In the genomic region with DNA sequence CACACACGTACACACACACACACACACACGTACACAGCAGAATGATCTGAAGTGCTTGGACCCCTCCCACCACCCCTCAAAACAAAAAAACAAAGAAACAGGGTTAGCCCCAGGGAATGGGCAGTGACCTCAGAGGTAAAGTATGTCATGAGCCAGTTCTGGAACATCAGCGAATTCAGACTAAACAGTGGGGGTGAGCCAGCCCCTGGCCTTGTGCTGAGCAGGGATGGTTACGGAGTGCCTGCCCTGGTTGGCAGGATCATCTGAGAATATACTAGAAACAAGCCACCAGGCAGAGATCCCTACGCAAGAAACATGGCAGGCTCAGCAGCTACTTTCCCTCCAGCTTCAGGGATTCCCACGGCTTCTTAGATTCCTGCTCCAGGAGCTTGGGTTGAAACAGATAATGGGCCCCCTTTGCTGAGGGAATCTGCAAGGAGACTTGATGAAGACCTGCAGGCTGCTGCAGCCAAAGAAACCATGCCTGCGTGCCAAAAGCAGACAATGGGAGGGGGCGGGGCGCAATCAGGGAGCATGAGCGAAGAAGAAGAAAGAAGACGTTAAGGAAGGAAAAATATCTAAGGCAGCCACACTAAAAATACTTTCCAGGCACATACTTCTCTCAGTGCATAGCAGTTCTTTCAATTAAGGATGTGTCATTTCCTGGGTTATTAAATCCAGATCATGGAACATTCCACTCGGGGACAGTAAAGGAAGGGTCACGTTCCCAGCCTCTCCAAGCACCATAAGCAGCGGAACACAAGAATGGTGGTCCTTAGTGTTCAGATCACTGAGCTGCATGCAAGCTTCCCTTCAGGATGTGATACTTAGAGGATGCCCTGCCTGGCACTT, we compare ENCODE assay signal across 8 mouse cellular contexts. TPM values are rescaled to one million over a fixed set of nuclear protein-coding genes. Genes with fewer than 3 reads are reported as not detected.
DNase-seq lines count a peak whose midpoint lies in the region; ATAC-seq lines count a peak whose summit lies in the region.

No protein-coding gene starts in this region.

- H3K4me2 ChIP-seq in kidney, embryonic 15.5 days, result no peak overlapping the region
- H3K4me2 ChIP-seq in forebrain, embryonic 14.5 days (ENCODE audit: low read length), result peak overlapping the region; percentile 33; the same call in 1 of the 2 replicates
- no peak overlapping the region for H3K4me2 ChIP-seq in hindbrain, embryonic 11.5 days (replicated peaks; ENCODE audit: low read depth, low read length)
- H3K4me2 ChIP-seq in midbrain, embryonic 11.5 days, result no peak overlapping the region

- no peaks in the 10 kb centered on the region for H3K36me3 ChIP-seq in kidney, embryonic 15.5 days
- no peaks in the 10 kb centered on the region for H3K36me3 ChIP-seq in forebrain, embryonic 14.5 days (ENCODE audit: control insufficient read depth, insufficient read depth, low read length)
- H3K36me3 ChIP-seq in hindbrain, embryonic 11.5 days (ENCODE audit: control insufficient read depth, insufficient read depth, low read length), result no peaks in the 10 kb centered on the region
- H3K36me3 ChIP-seq in midbrain, embryonic 11.5 days (ENCODE audit: control insufficient read depth, insufficient read depth, low read length), result no peaks in the 10 kb centered on the region

- H3K27ac ChIP-seq in kidney, embryonic 15.5 days, result 0 out of 2 replicates have a peak overlapping the region, but pooled peaks have one; percentile 18
- peak overlapping the region; percentile 27; the same call in 1 of the 2 replicates for H3K27ac ChIP-seq in forebrain, embryonic 14.5 days (ENCODE audit: low read depth, low read length)
- H3K27ac ChIP-seq in hindbrain, embryonic 11.5 days (ENCODE audit: low read depth, low read length), result no peak overlapping the region
- H3K27ac ChIP-seq in midbrain, embryonic 11.5 days (ENCODE audit: low read depth, low read length), result no peak overlapping the region

- no peak for ATAC-seq in kidney, embryonic 15.5 days (replicated peaks; ENCODE audit: low FRiP score)
- ATAC-seq in forebrain, embryonic 14.5 days, result peak; percentile 76
- peak; percentile 61; the same call in 1 of the 2 replicates for ATAC-seq in hindbrain, embryonic 11.5 days (ENCODE audit: low FRiP score)
- peak; percentile 62; the same call in 1 of the 2 replicates for ATAC-seq in midbrain, embryonic 11.5 days (ENCODE audit: low FRiP score)

- no peak for DNase-seq in kidney, postnatal 36 days
- DNase-seq in R1 (ENCODE audit: low read depth, low spot score) (peak; percentile 87), adipocyte (ENCODE audit: low spot score) (no peak)
- peak; percentile 64 for DNase-seq in forebrain, embryonic 14.5 days (ENCODE audit: low spot score)
- peak; percentile 51 for DNase-seq in hindbrain, embryonic 11.5 days (ENCODE audit: low spot score)
- DNase-seq in midbrain, embryonic 11.5 days (ENCODE audit: low spot score, missing footprints), result no peak
- DNase-seq in layer of hippocampus, adult 9-11 months, result no peak

- 61% methylated on average over 14 of the region's 14 CpGs for WGBS in kidney, embryonic 15.5 days
- WGBS in forebrain, embryonic 14.5 days, result 15% methylated on average over 14 of the region's 14 CpGs
- 43% methylated on average over 14 of the region's 14 CpGs for WGBS in hindbrain, embryonic 11.5 days
- 40% methylated on average over 14 of the region's 14 CpGs for WGBS in midbrain, embryonic 11.5 days

- H3K4me1 ChIP-seq in kidney, embryonic 15.5 days, result peaks cover 5% of the 10 kb centered on the region; the same call in 1 of the 2 replicates
- H3K4me1 ChIP-seq in forebrain, embryonic 14.5 days (ENCODE audit: control insufficient read depth, insufficient read depth, low read length), result peaks cover 11% of the 10 kb centered on the region
- H3K4me1 ChIP-seq in hindbrain, embryonic 11.5 days (replicated peaks; ENCODE audit: control insufficient read depth, insufficient read depth, low read length), result peaks cover 3% of the 10 kb centered on the region; the same call in 1 of the 2 replicates
- H3K4me1 ChIP-seq in midbrain, embryonic 11.5 days (ENCODE audit: control insufficient read depth, insufficient read depth, low read length), result peaks cover 7% of the 10 kb centered on the region; the same call in 1 of the 2 replicates

- H3K9me3 ChIP-seq in kidney, embryonic 15.5 days (replicated peaks), result no peaks in the 10 kb centered on the region
- no peaks in the 10 kb centered on the region for H3K9me3 ChIP-seq in forebrain, embryonic 14.5 days (replicated peaks; ENCODE audit: control insufficient read depth, low read length)
- H3K9me3 ChIP-seq in hindbrain, embryonic 11.5 days (ENCODE audit: control insufficient read depth, low read length), result no peaks in the 10 kb centered on the region
- no peaks in the 10 kb centered on the region for H3K9me3 ChIP-seq in midbrain, embryonic 11.5 days (ENCODE audit: control insufficient read depth, low read length)

- no peak overlapping the region for H3K9ac ChIP-seq in kidney, embryonic 15.5 days
- peak overlapping the region; percentile 35 for H3K9ac ChIP-seq in forebrain, embryonic 14.5 days (ENCODE audit: low read length)
- no peak overlapping the region for H3K9ac ChIP-seq in hindbrain, embryonic 11.5 days (ENCODE audit: low read depth, low read length)
- H3K9ac ChIP-seq in midbrain, embryonic 11.5 days (ENCODE audit: low read length), result 0 out of 2 replicates have a peak overlapping the region, but pooled peaks have one; percentile 32

- H3K4me3 ChIP-seq in kidney, embryonic 15.5 days (replicated peaks), result no peak overlapping the region
- no peak overlapping the region for H3K4me3 ChIP-seq in forebrain, embryonic 14.5 days (ENCODE audit: low read depth, low read length)
- no peak overlapping the region for H3K4me3 ChIP-seq in hindbrain, embryonic 11.5 days (ENCODE audit: low read depth, low read length)
- no peak overlapping the region for H3K4me3 ChIP-seq in midbrain, embryonic 11.5 days (ENCODE audit: low read depth, low read length)

- H3K27me3 ChIP-seq in kidney, embryonic 15.5 days, result no peaks in the 10 kb centered on the region
- H3K27me3 ChIP-seq in forebrain, embryonic 14.5 days (replicated peaks; ENCODE audit: control insufficient read depth, insufficient read depth, low read length), result no peaks in the 10 kb centered on the region
- H3K27me3 ChIP-seq in hindbrain, embryonic 11.5 days (ENCODE audit: control insufficient read depth, insufficient read depth, low read length), result no peaks in the 10 kb centered on the region
- no peaks in the 10 kb centered on the region for H3K27me3 ChIP-seq in midbrain, embryonic 11.5 days (ENCODE audit: control insufficient read depth, insufficient read depth, low read length)

RNA-seq across cellular contexts. Expression of gene Pdlim1, which starts 30.6 kb away (rescaled TPM):
- 38.4 and 38.9 TPM in 2 replicates for polyA plus RNA-seq in kidney, embryonic 15.5 days (2015; fragmentation: Nextera tagmentation; extraction: Ambion mirVana)
- 20.1 and 30.1 TPM in 2 replicates for polyA plus RNA-seq in forebrain, embryonic 14.5 days (2014; fragmentation: Nextera tagmentation; extraction: Ambion mirVana)
- polyA plus RNA-seq in hindbrain, embryonic 11.5 days (2014; fragmentation: Nextera tagmentation; extraction: Ambion mirVana), result 94.6 and 106 TPM in 2 replicates
- polyA plus RNA-seq in midbrain, embryonic 11.5 days (2014; fragmentation: Nextera tagmentation; extraction: Ambion mirVana), result 76.7 and 84.2 TPM in 2 replicates

RNA-seq across cellular contexts. Expression of gene Cyp2c70, which starts 53.9 kb away (rescaled TPM):
- 0.35 TPM in 1 of 2 replicates, not detected in the other for polyA plus RNA-seq in kidney, embryonic 15.5 days (2015; fragmentation: Nextera tagmentation; extraction: Ambion mirVana)
- not detected in 2 replicates for polyA plus RNA-seq in forebrain, embryonic 14.5 days (2014; fragmentation: Nextera tagmentation; extraction: Ambion mirVana)
- not detected in 2 replicates for polyA plus RNA-seq in hindbrain, embryonic 11.5 days (2014; fragmentation: Nextera tagmentation; extraction: Ambion mirVana)
- polyA plus RNA-seq in midbrain, embryonic 11.5 days (2014; fragmentation: Nextera tagmentation; extraction: Ambion mirVana), result not detected in 2 replicates

Comparison
In these comparisons a context has a peak if more than half of its experiments do, and no peak if none do; other contexts are left out.
1. H3K27ac ChIP-seq: peak in kidney, embryonic 15.5 days (single experiment) and forebrain, embryonic 14.5 days (single experiment); none in hindbrain, embryonic 11.5 days (single experiment) and midbrain, embryonic 11.5 days (single experiment).
2. H3K9ac ChIP-seq: peak in forebrain, embryonic 14.5 days (single experiment) and midbrain, embryonic 11.5 days (single experiment); none in kidney, embryonic 15.5 days (single experiment) and hindbrain, embryonic 11.5 days (single experiment).
3. DNase-seq: peak in R1 (single experiment), forebrain, embryonic 14.5 days (single experiment) and hindbrain, embryonic 11.5 days (single experiment); none in kidney, postnatal 36 days (0 of 2), midbrain, embryonic 11.5 days (single experiment), adipocyte (single experiment) and layer of hippocampus, adult 9-11 months (single experiment).